Mouse (Mus musculus) heart, postnatal 0 days (tissue): ENCODE results near the gene Gcfc2.

Experiments
- CTCF ChIP-seq: IDR thresholded peaks from 2 replicates; pipeline ENCODE4 v1.5.1; 2016; ENCODE audit warnings: antibody characterized with exemption, control low read depth, low read depth
- EP300 ChIP-seq: IDR thresholded peaks from 2 replicates; pipeline ENCODE4 v1.6.1; 2016; ENCODE audit warnings: antibody characterized with exemption, low read depth

GRCm38 (mm10) chr6:81946906-81947305 is 23.4 kb downstream of the Gcfc2 start:
- no peak for TF ChIP-seq CTCF
- TF ChIP-seq EP300 = no peak
